Mouse (Mus musculus) cortical plate, adult 2 months (tissue): Measurements from ENCODE around the gene Gm10065. TPM values are rescaled to one million over a fixed set of nuclear protein-coding genes. Genes with fewer than 3 reads are reported as not detected.
"Not testable (repeated sequence)": the region's sequence is repeated elsewhere in the genome, so short reads cannot be mapped to it uniquely, and the experiment has no call there.

ENCODE experiments used
- H3K27ac ChIP-seq: fragments of 200-500 bp; 2 replicates; pipeline ENCODE4 v1.5.1; 2012; ENCODE audit warnings: low read length, control low read depth, inconsistent platforms; ENCODE audit not compliant: insufficient read depth
- H3K4me1 ChIP-seq: fragments of 200-500 bp; 2 replicates; pipeline ENCODE4 v1.6.1; 2011; ENCODE audit warnings: low read length; ENCODE audit not compliant: control insufficient read depth, insufficient read depth
- H3K4me3 ChIP-seq: fragments of 200-500 bp; 2 replicates; pipeline ENCODE4 v1.5.1; 2011; ENCODE audit warnings: mild to moderate bottlenecking, low read length, control low read depth; ENCODE audit not compliant: insufficient read depth
- CTCF ChIP-seq: fragments of 200-500 bp; IDR thresholded peaks from 2 replicates; pipeline ENCODE4 v1.5.1; 2011; ENCODE audit warnings: mild to moderate bottlenecking, control low read depth, low read length; ENCODE audit not compliant: insufficient read depth; ENCODE audit errors: extremely low read depth
- POLR2A ChIP-seq: fragments of 200-500 bp; IDR thresholded peaks from 2 replicates; pipeline ENCODE4 v1.6.1; 2011; ENCODE audit warnings: mild to moderate bottlenecking, low read length, control low read depth; ENCODE audit not compliant: insufficient read depth; ENCODE audit errors: extremely low read depth
- polyA plus RNA-seq: library from polyadenylated mRNA; depleted of rRNA; stranded (reverse); fragments of >200 nt; gene quantifications from 2 replicates; pipeline ENCODE4 v1.2.3, GENCODE M21; 2012

Gm10065 gene
- polyA plus RNA-seq, 1 experiment = not detected

DNA sequence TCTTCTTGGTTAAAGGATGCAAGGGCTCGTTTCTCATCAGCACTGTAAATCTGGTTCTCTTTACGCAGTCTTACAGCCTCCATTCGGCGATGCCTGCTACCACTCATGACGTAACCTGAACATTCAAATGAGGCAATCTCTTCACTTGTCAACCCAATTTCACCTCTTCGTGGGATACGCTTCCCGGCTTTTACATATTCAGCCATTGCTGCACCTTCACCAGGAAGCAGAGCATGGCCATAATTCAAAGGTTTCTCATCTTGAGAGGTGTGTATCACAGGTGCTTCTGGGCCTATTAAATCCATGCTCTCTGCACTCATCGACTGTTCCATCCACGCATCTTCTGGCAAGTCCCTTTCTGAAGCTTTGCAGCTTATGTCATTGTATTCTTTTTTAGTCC lies 11.9 kb downstream of the Gm10065 start:
- H3K4me3 ChIP-seq = no peak overlapping the region
- no peaks in the 10 kb centered on the region for H3K4me1 ChIP-seq
- H3K27ac ChIP-seq = no peak overlapping the region
- TF ChIP-seq POLR2A = no peak
- TF ChIP-seq CTCF = no peak

GRCm38 (mm10) chr13:21462516-21462915 lies 16.7 kb downstream of the Gm10065 start:
- H3K27ac ChIP-seq, H3K4me1 ChIP-seq, H3K4me3 ChIP-seq: not testable (repeated sequence)

DNA sequence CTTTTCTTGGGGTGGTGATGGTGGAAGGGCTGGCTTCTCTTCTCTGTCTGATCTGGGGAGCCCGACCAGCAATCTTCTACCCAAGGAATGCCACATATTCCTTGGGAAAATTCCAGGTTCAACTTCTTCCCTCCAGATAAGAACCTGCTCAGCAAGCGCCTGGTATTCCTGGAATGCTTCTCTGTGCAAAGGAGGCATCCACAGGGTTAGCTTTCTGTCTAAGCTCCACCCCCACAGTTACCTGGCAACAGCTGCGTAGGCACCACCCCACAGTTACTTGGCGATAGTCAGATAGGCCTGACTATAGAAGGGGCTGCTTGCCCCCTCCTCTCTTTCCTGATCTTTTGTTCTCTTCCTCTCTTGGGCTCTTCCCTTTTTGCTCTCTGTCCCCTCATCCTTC lies 22.9 kb downstream of the Gm10065 start:
- no peak overlapping the region for H3K27ac ChIP-seq
- peaks cover 3% of the 10 kb centered on the region; the same call in 1 of the 2 replicates for H3K4me1 ChIP-seq
- TF ChIP-seq POLR2A = no peak
- TF ChIP-seq CTCF = no peak

DNA sequence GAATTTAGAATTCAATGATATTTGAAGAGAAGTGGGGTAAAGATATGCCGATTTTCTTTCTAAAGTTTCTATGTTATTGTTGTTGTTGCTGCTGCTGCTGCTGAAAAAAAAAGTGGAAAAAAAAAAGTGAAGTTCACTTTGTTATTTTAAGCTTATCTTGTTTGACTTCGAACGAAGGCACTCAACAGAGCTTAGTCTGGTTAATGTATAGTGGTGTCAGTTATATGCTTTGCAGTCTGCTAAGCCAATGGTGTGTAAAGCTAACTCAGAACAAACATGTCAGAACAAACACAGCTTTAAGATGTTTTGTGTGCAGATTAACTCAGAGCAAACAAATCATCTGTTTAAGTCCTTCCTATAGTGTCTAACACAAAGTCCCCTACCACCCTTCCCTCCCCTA lies 25.1 kb downstream of the Gm10065 start:
- TF ChIP-seq POLR2A (no peak), CTCF (no peak)
- no peak overlapping the region for H3K27ac ChIP-seq
- peaks cover 4% of the 10 kb centered on the region; the same call in 1 of the 2 replicates for H3K4me1 ChIP-seq
- H3K4me3 ChIP-seq = no peak overlapping the region; the same call in 1 of the 2 replicates

More for the DNA sequence above, 22.9 kb downstream of the Gm10065 start:
- no peak overlapping the region for H3K4me3 ChIP-seq

- H3K4me3 ChIP-seq = peak within 1 kb of the TSS; percentile 79
- TF ChIP-seq POLR2A (peak; percentile 85), CTCF (no peak)
- H3K4me1 ChIP-seq = peaks cover 4% of the 10 kb centered on the region; the same call in 1 of the 2 replicates
- peak within 1 kb of the TSS; percentile 67 for H3K27ac ChIP-seq
These were observed 25.8 kb downstream of the Gm10065 start, which contains the start of gene Zscan26 for GRCm38 (mm10) chr13:21453449-21453848. Gene Zscan26 (minus strand): TSS chr13:21453730.

- no peak for TF ChIP-seq POLR2A
- TF ChIP-seq CTCF = no peak
- Histone ChIP-seq H3K4me3 (peak overlapping the region; percentile 79), H3K4me1 (peaks cover 4% of the 10 kb centered on the region; the same call in 1 of the 2 replicates), H3K27ac (0 out of 2 replicates have a peak overlapping the region, but pooled peaks have one; percentile 67)
These were observed 26.2 kb downstream of the Gm10065 start for GRCm38 (mm10) chr13:21453042-21453441.

GRCm38 (mm10) chr13:21447856-21448614 lies 31.2 kb downstream of the Gm10065 start:
- TF ChIP-seq POLR2A (no peak), CTCF (no peak)
- Histone ChIP-seq H3K4me3 (no peak overlapping the region), H3K4me1 (peaks cover 4% of the 10 kb centered on the region; the same call in 1 of the 2 replicates), H3K27ac (no peak overlapping the region)

DNA sequence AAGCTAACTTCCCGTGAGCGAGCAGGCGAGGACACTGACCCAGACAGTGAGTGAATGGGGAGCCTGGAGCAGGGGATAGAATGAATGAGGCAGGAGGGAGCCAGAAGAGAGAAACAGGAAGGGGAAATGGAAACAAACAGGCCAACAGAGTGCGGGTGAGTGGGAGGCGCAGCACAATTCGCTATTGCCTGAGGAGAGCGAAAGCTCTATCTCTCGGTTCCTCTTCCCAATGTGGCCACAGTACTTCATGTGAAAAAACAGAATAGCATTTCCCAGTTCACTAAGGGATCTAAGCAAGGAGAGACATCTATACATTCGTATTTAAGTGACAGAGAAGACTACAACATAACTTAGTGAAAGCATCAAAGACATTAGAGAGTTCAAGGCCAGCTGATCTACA lies 32.4 kb downstream of the Gm10065 start:
- no peak overlapping the region for H3K4me3 ChIP-seq
- peaks cover 1% of the 10 kb centered on the region; the same call in 1 of the 2 replicates for H3K4me1 ChIP-seq
- no peak for TF ChIP-seq POLR2A
- no peak for TF ChIP-seq CTCF
- no peak overlapping the region for H3K27ac ChIP-seq

- H3K4me3 ChIP-seq = peak overlapping the region; percentile 69
- peaks cover 1% of the 10 kb centered on the region; the same call in 1 of the 2 replicates for H3K4me1 ChIP-seq
- H3K27ac ChIP-seq = no peak overlapping the region
- TF ChIP-seq POLR2A (no peak), CTCF (no peak)
These were observed 38.1 kb downstream of the Gm10065 start for GRCm38 (mm10) chr13:21441207-21441572.
